Mouse (Mus musculus): ENCODE measurements at regions not wholly inside any gene's neighbourhood (a gene's known extent, or its start where the extent isn't known, plus 50 kb on each side); places are given as distances from the start of the nearest gene placed in this dataset.

DNA sequence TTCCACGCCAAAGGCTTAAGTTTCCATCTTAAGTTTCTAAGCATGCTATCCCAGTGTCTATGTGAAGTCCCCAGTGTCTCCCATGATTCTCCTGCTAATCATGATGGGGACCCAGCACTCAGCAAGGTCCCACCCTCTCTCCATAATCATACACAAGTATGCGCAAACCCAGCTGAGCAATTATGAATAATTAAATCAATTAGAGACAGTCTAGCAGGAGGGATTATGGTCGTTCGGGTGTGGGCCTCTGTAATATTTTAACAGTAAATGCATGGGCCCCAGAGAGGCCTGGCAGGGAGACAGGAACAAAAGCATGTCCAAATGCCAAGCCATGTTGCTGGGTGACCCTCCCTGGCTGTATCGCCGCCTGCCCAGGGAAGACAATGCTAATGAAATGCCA, 73.1 kb upstream of the Msx1 start:
- no peak for DNase-seq

- no peak for DNase-seq
Measured at GRCm38 (mm10) chr5:37895441-37896336, 71.3 kb upstream of the Msx1 start.

GRCm38 (mm10) chr5:37893639-37894550, 69.5 kb upstream of the Msx1 start:
- no peak for DNase-seq

DNA sequence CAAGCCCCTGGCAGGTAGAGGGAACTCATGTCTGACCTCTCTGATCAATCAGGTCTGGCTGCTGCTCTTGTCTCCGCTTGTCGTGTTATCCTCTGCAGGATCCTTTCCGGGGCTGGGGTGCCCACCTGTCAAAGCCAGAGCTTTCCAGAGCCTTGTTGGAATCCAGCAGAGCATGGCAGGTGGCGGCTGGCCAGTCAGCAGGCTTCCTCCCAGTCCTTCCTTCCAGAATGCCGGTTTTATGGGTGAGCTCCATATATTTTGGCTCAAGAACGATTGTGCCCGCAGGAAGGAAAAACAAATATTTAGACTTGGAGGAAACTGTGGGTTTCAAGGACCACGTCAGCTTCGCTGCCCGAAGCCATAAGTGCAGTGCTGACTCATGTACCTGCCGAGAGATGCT, 66.3 kb upstream of the Msx1 start:
- no peak for DNase-seq

- no peak for DNase-seq
Measured at GRCm38 (mm10) chr5:37879668-37880380, 55.4 kb upstream of the Msx1 start.

DNA sequence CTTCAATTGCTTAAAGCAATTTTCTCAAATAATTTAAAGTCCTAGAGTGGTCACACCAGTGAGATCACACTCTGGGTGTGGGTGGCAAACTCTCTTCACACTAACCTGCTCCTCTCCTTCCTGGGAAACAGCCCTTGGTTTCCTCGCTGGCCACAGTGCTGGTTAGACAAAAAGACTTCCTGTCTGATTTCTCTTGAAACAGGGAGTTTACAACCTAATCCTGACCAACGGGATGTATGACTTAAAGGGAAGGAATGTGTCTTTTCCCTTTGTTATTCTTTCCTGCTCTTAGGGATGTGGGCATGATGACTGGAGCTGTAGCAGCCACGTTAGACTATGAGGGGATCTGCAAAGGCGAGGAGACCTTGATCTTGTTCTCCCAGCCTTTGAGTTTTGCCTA, 51.9 kb upstream of the Msx1 start:
- DNase-seq, result no peak

GRCm38 (mm10) chr5:37875452-37875851, 51.1 kb upstream of the Msx1 start:
- DNase-seq, result no peak

DNA sequence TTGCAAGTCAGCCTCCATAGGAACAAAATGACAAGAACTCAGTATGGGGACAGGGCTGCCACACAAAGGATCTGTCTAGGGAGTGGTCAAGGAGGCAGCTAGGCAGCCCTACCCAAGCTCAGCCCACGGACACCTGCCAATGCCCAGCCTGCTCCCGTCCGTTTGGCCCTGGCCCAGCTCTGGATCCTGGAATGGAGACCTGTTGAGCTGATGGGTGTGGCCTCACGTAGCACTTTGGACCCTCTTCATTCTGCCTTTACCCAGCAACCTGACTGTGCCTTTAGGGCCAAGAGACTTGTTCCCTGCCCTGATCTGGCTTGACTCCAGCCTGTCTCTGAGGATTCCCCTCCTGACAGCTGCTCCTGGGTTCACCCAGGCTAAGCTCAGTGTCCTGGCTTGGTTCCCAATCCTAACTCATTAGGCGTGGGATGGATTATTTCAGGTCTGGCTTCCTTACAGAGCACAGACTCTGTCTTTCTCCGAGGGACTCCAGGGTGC, 50.5 kb upstream of the Msx1 start:
- DNase-seq, result peak; percentile 17
